Mouse (Mus musculus): ENCODE measurements around the gene Gm42715. TPM values are rescaled to one million over a fixed set of nuclear protein-coding genes. Genes with fewer than 3 reads are reported as not detected.
A peak's percentile ranks its signal among the peaks of the same experiment; 100 is the strongest.

Gm42715 gene
- polyA plus RNA-seq, 1 experiment = 11.3 TPM

GRCm38 (mm10) chr7:127573503-127574008 lies 54.2 kb downstream of the Gm42715 start:
- Histone ChIP-seq H3K4me1 (ENCODE audit: control insufficient read depth, insufficient read depth, low read length) (peaks cover 6% of the 10 kb centered on the region; the same call in 1 of the 2 replicates), H3K4me3 (ENCODE audit: insufficient read depth, low read length) (peak overlapping the region; percentile 98), H3K27ac (ENCODE audit: insufficient read depth, low read length) (no peak overlapping the region)
- no peak for TF ChIP-seq CTCF (IDR thresholded peaks at IDR 0.05; ENCODE audit: extremely low read depth, insufficient read depth, low read length)
- TF ChIP-seq POLR2A (IDR thresholded peaks at IDR 0.05; ENCODE audit: extremely low read depth, insufficient read depth, low read length) = no peak

- Histone ChIP-seq H3K4me1 (ENCODE audit: control insufficient read depth, insufficient read depth, low read length) (peaks cover 6% of the 10 kb centered on the region; the same call in 1 of the 2 replicates), H3K27ac (ENCODE audit: insufficient read depth, low read length) (no peak overlapping the region), H3K4me3 (ENCODE audit: insufficient read depth, low read length) (peak overlapping the region; percentile 98)
- TF ChIP-seq CTCF (IDR thresholded peaks at IDR 0.05; ENCODE audit: extremely low read depth, insufficient read depth, low read length) = no peak
- no peak for TF ChIP-seq POLR2A (IDR thresholded peaks at IDR 0.05; ENCODE audit: extremely low read depth, insufficient read depth, low read length)
Measured at GRCm38 (mm10) chr7:127574115-127574514, 54.7 kb downstream of the Gm42715 start.

- H3K4me1 ChIP-seq (ENCODE audit: control insufficient read depth, insufficient read depth, low read length) = peaks cover 2% of the 10 kb centered on the region; the same call in 1 of the 2 replicates
- no peak overlapping the region for H3K4me3 ChIP-seq (ENCODE audit: insufficient read depth, low read length)
- H3K27ac ChIP-seq (ENCODE audit: insufficient read depth, low read length) = no peak overlapping the region
- TF ChIP-seq CTCF (IDR thresholded peaks at IDR 0.05; ENCODE audit: extremely low read depth, insufficient read depth, low read length) (no peak), POLR2A (IDR thresholded peaks at IDR 0.05; ENCODE audit: extremely low read depth, insufficient read depth, low read length) (no peak)
Measured at GRCm38 (mm10) chr7:127583260-127583659, 63.9 kb downstream of the Gm42715 start.

GRCm38 (mm10) chr7:127585031-127585430 lies 65.6 kb downstream of the Gm42715 start:
- no peak for TF ChIP-seq POLR2A (IDR thresholded peaks at IDR 0.05; ENCODE audit: extremely low read depth, insufficient read depth, low read length)
- no peak overlapping the region for H3K4me3 ChIP-seq (ENCODE audit: insufficient read depth, low read length)
- no peak overlapping the region for H3K27ac ChIP-seq (ENCODE audit: insufficient read depth, low read length)
- peaks cover 8% of the 10 kb centered on the region for H3K4me1 ChIP-seq (ENCODE audit: control insufficient read depth, insufficient read depth, low read length)

- TF ChIP-seq CTCF (IDR thresholded peaks at IDR 0.05; ENCODE audit: extremely low read depth, insufficient read depth, low read length) = no peak
- no peak for TF ChIP-seq POLR2A (IDR thresholded peaks at IDR 0.05; ENCODE audit: extremely low read depth, insufficient read depth, low read length)
- Histone ChIP-seq H3K27ac (ENCODE audit: insufficient read depth, low read length) (no peak overlapping the region), H3K4me3 (ENCODE audit: insufficient read depth, low read length) (no peak overlapping the region), H3K4me1 (ENCODE audit: control insufficient read depth, insufficient read depth, low read length) (peaks cover 8% of the 10 kb centered on the region)
Measured at GRCm38 (mm10) chr7:127586149-127586548, 66.8 kb downstream of the Gm42715 start.

GRCm38 (mm10) chr7:127587196-127587595 lies 67.8 kb downstream of the Gm42715 start:
- TF ChIP-seq CTCF (IDR thresholded peaks at IDR 0.05; ENCODE audit: extremely low read depth, insufficient read depth, low read length) (no peak), POLR2A (IDR thresholded peaks at IDR 0.05; ENCODE audit: extremely low read depth, insufficient read depth, low read length) (no peak)
- no peak overlapping the region for H3K27ac ChIP-seq (ENCODE audit: insufficient read depth, low read length)
- H3K4me3 ChIP-seq (ENCODE audit: insufficient read depth, low read length) = no peak overlapping the region; the same call in 1 of the 2 replicates
- H3K4me1 ChIP-seq (ENCODE audit: control insufficient read depth, insufficient read depth, low read length) = peaks cover 8% of the 10 kb centered on the region

GRCm38 (mm10) chr7:127588011-127588871 lies 68.9 kb downstream of the Gm42715 start, which contains the start of the genes Ccdc189 and Rnf40:
Ccdc189 (minus strand) TSS chr7:127588595.
Rnf40 (plus strand) TSS chr7:127588767.
- TF ChIP-seq POLR2A (IDR thresholded peaks at IDR 0.05; ENCODE audit: extremely low read depth, insufficient read depth, low read length) (peak; percentile 82), CTCF (IDR thresholded peaks at IDR 0.05; ENCODE audit: extremely low read depth, insufficient read depth, low read length) (no peak)
- H3K4me3 ChIP-seq (ENCODE audit: insufficient read depth, low read length) = peak within 1 kb of the TSS; percentile 76
- no peak within 1 kb of the TSS for H3K27ac ChIP-seq (ENCODE audit: insufficient read depth, low read length)
- H3K4me1 ChIP-seq (ENCODE audit: control insufficient read depth, insufficient read depth, low read length) = peaks cover 8% of the 10 kb centered on the region

- Histone ChIP-seq H3K4me1 (ENCODE audit: control insufficient read depth, insufficient read depth, low read length) (peaks cover 8% of the 10 kb centered on the region), H3K27ac (ENCODE audit: insufficient read depth, low read length) (no peak overlapping the region), H3K4me3 (ENCODE audit: insufficient read depth, low read length) (peak overlapping the region; percentile 76)
- TF ChIP-seq POLR2A (IDR thresholded peaks at IDR 0.05; ENCODE audit: extremely low read depth, insufficient read depth, low read length) (no peak), CTCF (IDR thresholded peaks at IDR 0.05; ENCODE audit: extremely low read depth, insufficient read depth, low read length) (no peak)
Measured at GRCm38 (mm10) chr7:127588901-127589300, 69.5 kb downstream of the Gm42715 start.

GRCm38 (mm10) chr7:127589637-127590036 lies 70.3 kb downstream of the Gm42715 start:
- peak overlapping the region; percentile 76; the same call in 1 of the 2 replicates for H3K4me3 ChIP-seq (ENCODE audit: insufficient read depth, low read length)
- H3K4me1 ChIP-seq (ENCODE audit: control insufficient read depth, insufficient read depth, low read length) = peaks cover 8% of the 10 kb centered on the region
- TF ChIP-seq POLR2A (IDR thresholded peaks at IDR 0.05; ENCODE audit: extremely low read depth, insufficient read depth, low read length) (no peak), CTCF (IDR thresholded peaks at IDR 0.05; ENCODE audit: extremely low read depth, insufficient read depth, low read length) (no peak)
- no peak overlapping the region for H3K27ac ChIP-seq (ENCODE audit: insufficient read depth, low read length)

- TF ChIP-seq POLR2A (IDR thresholded peaks at IDR 0.05; ENCODE audit: extremely low read depth, insufficient read depth, low read length) (no peak), CTCF (IDR thresholded peaks at IDR 0.05; ENCODE audit: extremely low read depth, insufficient read depth, low read length) (no peak)
- H3K4me1 ChIP-seq (ENCODE audit: control insufficient read depth, insufficient read depth, low read length) = peaks cover 8% of the 10 kb centered on the region
- no peak overlapping the region for H3K27ac ChIP-seq (ENCODE audit: insufficient read depth, low read length)
- no peak overlapping the region for H3K4me3 ChIP-seq (ENCODE audit: insufficient read depth, low read length)
Measured at GRCm38 (mm10) chr7:127591108-127591507, 71.7 kb downstream of the Gm42715 start.

Measured in cortical plate, adult 2 months (tissue).